Mouse (Mus musculus) kidney, embryonic 16.5 days (tissue): ENCODE results near the gene Hist1h1e. TPM values are rescaled to one million over a fixed set of nuclear protein-coding genes. Genes with fewer than 3 reads are reported as not detected.
A peak's percentile ranks its signal among the peaks of the same experiment; 100 is the strongest.
"Not testable (repeated sequence)": the region's sequence is repeated elsewhere in the genome, so short reads cannot be mapped to it uniquely, and the experiment has no call there.

Experiments
- ATAC-seq: fragments of 200-750 bp; cut with Nextera tagmentation; 2 replicates; pipeline ENCODE4 v1.8.0; 2017; ENCODE audit warnings: moderate TSS enrichment; ENCODE audit not compliant: low FRiP score, low TSS enrichment
- H3K27ac ChIP-seq: fragments of 300-500 bp; sonication (generic); 2 replicates; pipeline ENCODE4 v1.5.1; 2014; ENCODE audit warnings: low read length
- H3K27me3 ChIP-seq: fragments of 300-500 bp; sonication (generic); 2 replicates; pipeline ENCODE4 v1.6.1; 2014; ENCODE audit warnings: low read length, control low read depth, mixed read lengths; ENCODE audit not compliant: insufficient read depth
- H3K36me3 ChIP-seq: fragments of 300-500 bp; sonication (generic); 2 replicates; pipeline ENCODE4 v1.6.1; 2014; ENCODE audit warnings: low read length, control low read depth, mixed read lengths; ENCODE audit not compliant: insufficient read depth
- H3K4me1 ChIP-seq: fragments of 300-500 bp; sonication (generic); 2 replicates; pipeline ENCODE4 v1.6.1; 2014; ENCODE audit warnings: low read length, control low read depth, mixed read lengths; ENCODE audit not compliant: insufficient read depth
- H3K4me2 ChIP-seq: fragments of 300-500 bp; sonication (generic); replicated peaks from 2 replicates; pipeline ENCODE4 v1.6.1; 2014; ENCODE audit warnings: low read depth, low read length
- H3K4me3 ChIP-seq: fragments of 300-500 bp; sonication (generic); 2 replicates; pipeline ENCODE4 v1.5.1; 2014; ENCODE audit warnings: mild to moderate bottlenecking, low read length
- H3K9ac ChIP-seq: fragments of 300-500 bp; sonication (generic); replicated peaks from 2 replicates; pipeline ENCODE4 v1.6.1; 2014; ENCODE audit warnings: low read length
- H3K9me3 ChIP-seq: fragments of 300-500 bp; sonication (generic); 2 replicates; pipeline ENCODE4 v1.6.1; 2016; ENCODE audit warnings: low read length, control low read depth
- WGBS: fragments of 180-500 bp; shearing (Covaris S2); extraction: QIAGEN DNeasy Blood & Tissue Kit; methylation state at CpG from one replicate; pipeline ENCODE4 v1.1.7; 2014; 5-methylcytosine and 5-hydroxymethylcytosine counted together
- microRNA-seq: library from miRNA; unstranded; fragments of <30 nt; microRNA quantifications from one replicate; pipeline ENCODE4, GENCODE M21; 2016
- polyA plus RNA-seq: library from polyadenylated mRNA; unstranded; fragments of >200 nt; fragmentation: Nextera tagmentation; extraction: Ambion mirVana; gene quantifications from 2 replicates; pipeline ENCODE4 v1.2.1, GENCODE M21; 2015

The Hist1h1e gene
- polyA plus RNA-seq, 1 experiment from 2014 or later = 14.7 TPM

- not testable (repeated sequence) for H3K27me3 ChIP-seq, H3K9me3 ChIP-seq, H3K36me3 ChIP-seq
- H3K27ac ChIP-seq = peak within 1 kb of the TSS; percentile 97
- H3K4me1 ChIP-seq = peaks cover 22% of the 10 kb centered on the region
- peak within 1 kb of the TSS; percentile 78 for H3K4me2 ChIP-seq
- under 1% methylated on average over 23 of the region's 42 CpGs for WGBS
- peak within 1 kb of the TSS; percentile 80 for H3K9ac ChIP-seq
- peak; percentile 92 for ATAC-seq
- peak within 1 kb of the TSS; percentile 57 for H3K4me3 ChIP-seq
These were observed 48.3 kb downstream of the Hist1h1e start, which contains the start of the genes Hist1h2bf and Hist1h2ad for GRCm38 (mm10) chr13:23573898-23574524. Gene Hist1h2bf, minus strand, starts transcription at chr13:23574196. Gene Hist1h2ad, plus strand, starts transcription at chr13:23574381.

GRCm38 (mm10) chr13:23573034-23573897 is 49.1 kb downstream of the Hist1h1e start:
- not testable (repeated sequence) for ATAC-seq, H3K9me3 ChIP-seq, H3K27me3 ChIP-seq, H3K36me3 ChIP-seq
- Histone ChIP-seq H3K4me2 (peak overlapping the region; percentile 78), H3K4me3 (peak overlapping the region; percentile 57), H3K4me1 (peaks cover 22% of the 10 kb centered on the region), H3K9ac (peak overlapping the region; percentile 80), H3K27ac (peak overlapping the region; percentile 97)
- 5% methylated on average over 17 of the region's 20 CpGs for WGBS

- peak overlapping the region; percentile 97 for H3K27ac ChIP-seq
- ATAC-seq = no peak
- H3K9ac ChIP-seq = peak overlapping the region; percentile 80
- H3K4me3 ChIP-seq = peak overlapping the region; percentile 57
- 18% methylated on average over 2 of the region's 2 CpGs for WGBS
- H3K36me3 ChIP-seq = no peaks in the 10 kb centered on the region
- no peaks in the 10 kb centered on the region for H3K27me3 ChIP-seq
- peak overlapping the region; percentile 78 for H3K4me2 ChIP-seq
- H3K9me3 ChIP-seq = no peaks in the 10 kb centered on the region
- peaks cover 22% of the 10 kb centered on the region for H3K4me1 ChIP-seq
These were observed 49.9 kb downstream of the Hist1h1e start for GRCm38 (mm10) chr13:23572218-23573033.

GRCm38 (mm10) chr13:23571504-23572217 is 50.7 kb downstream of the Hist1h1e start:
- WGBS = under 1% methylated on average over 8 of the region's 34 CpGs
- Histone ChIP-seq H3K27ac (peak overlapping the region; percentile 97), H3K4me3 (peak overlapping the region; percentile 57), H3K4me1 (peaks cover 15% of the 10 kb centered on the region), H3K9ac (peak overlapping the region; percentile 75), H3K4me2 (peak overlapping the region; percentile 78)
- H3K27me3 ChIP-seq, H3K9me3 ChIP-seq, H3K36me3 ChIP-seq, ATAC-seq: not testable (repeated sequence)

DNA sequence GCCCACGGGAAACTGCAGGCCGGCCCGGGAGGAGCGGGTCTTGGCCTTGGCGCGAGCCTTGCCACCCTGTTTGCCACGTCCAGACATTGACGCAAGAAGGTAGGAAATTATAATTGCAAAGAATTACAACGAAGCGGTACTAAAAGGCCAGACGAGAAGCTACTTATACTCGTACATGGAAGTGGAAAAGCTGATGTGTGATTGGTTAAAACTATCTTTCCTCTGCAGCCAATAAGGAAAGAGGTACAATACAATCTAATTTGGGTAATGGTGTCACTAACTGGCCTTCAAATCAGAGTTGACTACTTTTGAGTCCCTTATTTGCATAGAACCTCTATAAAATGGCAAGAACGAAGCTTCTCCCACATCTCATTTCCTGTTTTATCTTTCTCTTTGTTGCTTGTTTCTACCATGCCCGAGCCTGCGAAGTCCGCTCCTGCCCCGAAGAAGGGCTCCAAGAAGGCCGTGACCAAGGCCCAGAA is 51.3 kb downstream of the Hist1h1e start, which contains the start of the genes Hist1h2ae and Hist1h2bg:
Gene Hist1h2ae (minus strand): TSS at position 199 of the 482 bp plus-strand sequence.
Gene Hist1h2bg (plus strand): TSS at position 375 of the 482 bp plus-strand sequence.
- Histone ChIP-seq H3K27me3 (no peaks in the 10 kb centered on the region), H3K27ac (peak within 1 kb of the TSS; percentile 97), H3K4me2 (peak within 1 kb of the TSS; percentile 78), H3K4me1 (peaks cover 10% of the 10 kb centered on the region), H3K9ac (peak within 1 kb of the TSS; percentile 75), H3K36me3 (no peaks in the 10 kb centered on the region), H3K4me3 (peak within 1 kb of the TSS; percentile 57), H3K9me3 (no peaks in the 10 kb centered on the region)
- ATAC-seq = peak; percentile 91
- 0% methylated on average over 18 of the region's 18 CpGs for WGBS

Small RNA genes within 50 kb of the gene (microRNA-seq; reads per million reads assigned to microRNA genes)
- not detected for gene Gm44359
- gene Gm44394 = not detected

Other genes starting within 250 kb of the Hist1h1e start
- 13.7 and 14.6 TPM in 2 replicates for gene Abt1, start 198.7 kb downstream of the Hist1h1e start, polyA plus RNA-seq
- gene Btn1a1, start 156.7 kb downstream of the Hist1h1e start, polyA plus RNA-seq = 0.08 and 0.11 TPM in 2 replicates
- 0.50 and 0.54 TPM in 2 replicates for gene Btn2a2, start 133.7 kb downstream of the Hist1h1e start, polyA plus RNA-seq
- 4.5 and 5.6 TPM in 2 replicates for gene Hist1h4h, start 91.5 kb downstream of the Hist1h1e start, polyA plus RNA-seq
- gene Hist1h2af, start 88.7 kb downstream of the Hist1h1e start, polyA plus RNA-seq = 4.3 TPM in 2 replicates
- gene Hist1h3g, start 87.1 kb downstream of the Hist1h1e start, polyA plus RNA-seq = 4.6 and 6.0 TPM in 2 replicates
- 0.64 and 0.92 TPM in 2 replicates for gene Hist1h2bh, start 79.2 kb downstream of the Hist1h1e start, polyA plus RNA-seq
- gene Hist1h3f, start 78.5 kb downstream of the Hist1h1e start, polyA plus RNA-seq = 0.54 and 0.82 TPM in 2 replicates
- gene Hist1h4f, start 70.9 kb downstream of the Hist1h1e start, polyA plus RNA-seq = 1.5 and 2.0 TPM in 2 replicates
- gene Hist1h1d, start 69.3 kb downstream of the Hist1h1e start, polyA plus RNA-seq = 0.37 and 0.55 TPM in 2 replicates
- 4.7 TPM in 2 replicates for gene Hist1h3e, start 60.2 kb downstream of the Hist1h1e start, polyA plus RNA-seq
- gene Hist1h2ae, start 51.3 kb downstream of the Hist1h1e start, polyA plus RNA-seq = 57.3 and 57.7 TPM in 2 replicates
- 8.5 and 9.1 TPM in 2 replicates for gene Hist1h2bg, start 51.2 kb downstream of the Hist1h1e start, polyA plus RNA-seq
- 4.3 and 4.4 TPM in 2 replicates for gene Hist1h2bf, start 48.4 kb downstream of the Hist1h1e start, polyA plus RNA-seq
- gene Hist1h2ad, start 48.2 kb downstream of the Hist1h1e start, polyA plus RNA-seq = 2.5 and 3.0 TPM in 2 replicates
- gene Hist1h3d, start 46.8 kb downstream of the Hist1h1e start, polyA plus RNA-seq = 6.1 and 6.6 TPM in 2 replicates
- 102 TPM in 2 replicates for gene Hist1h4d, start 41.0 kb downstream of the Hist1h1e start, polyA plus RNA-seq
- gene Hist1h2be, start 1.4 kb downstream of the Hist1h1e start, polyA plus RNA-seq = 3.2 and 3.3 TPM in 2 replicates
- 1.3 and 1.6 TPM in 2 replicates for gene Hist1h2ac, start 61.4 kb upstream of the Hist1h1e start, polyA plus RNA-seq
- gene Hist1h2bc, start 61.6 kb upstream of the Hist1h1e start, polyA plus RNA-seq = 72.4 and 78.3 TPM in 2 replicates
- gene Hist1h1t, start 73.3 kb upstream of the Hist1h1e start, polyA plus RNA-seq = 0.26 TPM in 1 of 2 replicates, not detected in the other
- gene Hist1h4c, start 75.9 kb upstream of the Hist1h1e start, polyA plus RNA-seq = 4.5 and 5.9 TPM in 2 replicates
- gene Hfe, start 88.3 kb upstream of the Hist1h1e start, polyA plus RNA-seq = 9.3 and 9.4 TPM in 2 replicates
- 25.6 and 28.3 TPM in 2 replicates for gene Hist1h1c, start 116.2 kb upstream of the Hist1h1e start, polyA plus RNA-seq
- gene Hist1h3c, start 123.0 kb upstream of the Hist1h1e start, polyA plus RNA-seq = 6.8 and 9.7 TPM in 2 replicates
- gene Hist1h2bb, start 124.2 kb upstream of the Hist1h1e start, polyA plus RNA-seq = 2.1 and 2.5 TPM in 2 replicates
- 33.6 and 37.8 TPM in 2 replicates for gene Hist1h2ab, start 128.6 kb upstream of the Hist1h1e start, polyA plus RNA-seq
- gene Hist1h3b, start 129.7 kb upstream of the Hist1h1e start, polyA plus RNA-seq = 8.8 and 13.2 TPM in 2 replicates
- gene Hist1h4b, start 134.5 kb upstream of the Hist1h1e start, polyA plus RNA-seq = 4.6 and 6.0 TPM in 2 replicates
- 0.90 TPM in 1 of 2 replicates, not detected in the other for gene Hist1h4a, start 138.7 kb upstream of the Hist1h1e start, polyA plus RNA-seq
- 6.1 and 7.8 TPM in 2 replicates for gene Hist1h3a, start 139.8 kb upstream of the Hist1h1e start, polyA plus RNA-seq
- 0.91 and 1.7 TPM in 2 replicates for gene Hist1h1a, start 141.1 kb upstream of the Hist1h1e start, polyA plus RNA-seq
- not detected in 2 replicates for gene Trim38, start 147.4 kb upstream of the Hist1h1e start, polyA plus RNA-seq
- 0.39 TPM in 1 of 2 replicates, not detected in the other for gene Slc17a2, start 184.4 kb upstream of the Hist1h1e start, polyA plus RNA-seq
- gene Slc17a3, start 216.9 kb upstream of the Hist1h1e start, polyA plus RNA-seq = 9.1 and 11.0 TPM in 2 replicates
- gene Slc17a1, start 245.2 kb upstream of the Hist1h1e start, polyA plus RNA-seq = 24.2 and 29.8 TPM in 2 replicates